Mouse (Mus musculus) lung, postnatal 0 days (tissue): ENCODE results near the gene Gm20509. TPM values are rescaled to one million over a fixed set of nuclear protein-coding genes. Genes with fewer than 3 reads are reported as not detected.
"Not testable (repeated sequence)": the region's sequence is repeated elsewhere in the genome, so short reads cannot be mapped to it uniquely, and the experiment has no call there.

Experiments
- ATAC-seq: fragments of 200-750 bp; cut with Nextera tagmentation; 2 replicates; pipeline ENCODE4 v1.8.0; 2017; ENCODE audit warnings: moderate library complexity
- DNase-seq: peaks from one replicate; pipeline ENCODE4 v3.0.0-alpha.2; 2016; ENCODE audit warnings: low spot score
- H3K27ac ChIP-seq: fragments of 300-500 bp; sonication (generic); 2 replicates; pipeline ENCODE4 v1.5.1; 2014; ENCODE audit warnings: antibody characterized with exemption, mild to moderate bottlenecking, low read length, mixed read lengths
- H3K27me3 ChIP-seq: fragments of 300-500 bp; sonication (generic); replicated peaks from 2 replicates; pipeline ENCODE4 v1.6.1; 2014; ENCODE audit warnings: low read length, mixed read lengths; ENCODE audit not compliant: insufficient read depth
- H3K36me3 ChIP-seq: fragments of 300-500 bp; sonication (generic); 2 replicates; pipeline ENCODE4 v1.6.1; 2014; ENCODE audit warnings: low read length, mixed read lengths; ENCODE audit not compliant: insufficient read depth
- H3K4me1 ChIP-seq: fragments of 300-500 bp; sonication (generic); 2 replicates; pipeline ENCODE4 v1.6.1; 2014; ENCODE audit warnings: antibody characterized with exemption, low read depth, low read length, mixed read lengths; ENCODE audit not compliant: insufficient read depth
- H3K4me2 ChIP-seq: fragments of 300-500 bp; sonication (generic); replicated peaks from 2 replicates; pipeline ENCODE4 v1.6.1; 2014; ENCODE audit warnings: low read depth, mild to moderate bottlenecking, low read length, moderate library complexity, mixed read lengths
- H3K4me3 ChIP-seq: fragments of 300-500 bp; sonication (generic); 2 replicates; pipeline ENCODE4 v1.5.1; 2014; ENCODE audit warnings: low read depth, low read length
- H3K9ac ChIP-seq: fragments of 300-500 bp; sonication (generic); replicated peaks from 2 replicates; pipeline ENCODE4 v1.6.1; 2014; ENCODE audit warnings: low read depth, mild to moderate bottlenecking
- H3K9me3 ChIP-seq: fragments of 300-500 bp; sonication (generic); 2 replicates; pipeline ENCODE4 v1.6.1; 2016; ENCODE audit warnings: low read length, mixed read lengths
- CTCF ChIP-seq: IDR thresholded peaks from 2 replicates; pipeline ENCODE4 v1.5.1; 2016; ENCODE audit warnings: antibody characterized with exemption, mild to moderate bottlenecking
- EP300 ChIP-seq: IDR thresholded peaks from 2 replicates; pipeline ENCODE4 v1.6.1; 2016; ENCODE audit warnings: antibody characterized with exemption, mild to moderate bottlenecking, control low read depth
- WGBS: fragments of 180-500 bp; shearing (Covaris S2); extraction: QIAGEN DNeasy Blood & Tissue Kit; methylation state at CpG from one replicate; pipeline ENCODE4 v1.1.7; 2014; 5-methylcytosine and 5-hydroxymethylcytosine counted together
- polyA plus RNA-seq: library from polyadenylated mRNA; unstranded; fragments of >200 nt; fragmentation: Nextera tagmentation; extraction: Ambion mirVana; gene quantifications from 2 replicates; pipeline ENCODE4 v1.2.1, GENCODE M21; 2015

Gm20509 gene
- polyA plus RNA-seq, 1 experiment from 2014 or later: not detected

DNA sequence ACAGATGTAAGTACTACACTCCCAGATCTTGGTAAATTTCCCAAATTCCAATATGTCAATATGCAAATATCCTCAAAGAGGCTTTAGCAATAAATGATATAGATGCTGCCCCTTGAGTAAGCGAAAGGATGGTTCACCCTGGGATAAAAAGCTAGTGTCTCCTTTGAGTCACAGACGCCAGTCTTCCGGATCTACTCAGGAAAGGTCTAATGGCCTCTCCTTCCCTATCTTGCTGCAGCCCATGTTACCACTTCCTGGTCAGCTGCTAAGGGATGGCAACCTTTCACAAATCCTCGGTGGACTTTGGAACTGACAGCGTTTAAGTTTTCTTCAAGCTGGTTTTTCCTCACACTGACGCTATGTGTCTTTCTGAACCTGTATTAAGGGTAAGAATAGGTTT lies 33.6 kb upstream of the Gm20509 start:
- peak; percentile 83 for TF ChIP-seq EP300
- TF ChIP-seq CTCF: no peak
- no peak overlapping the region for H3K4me3 ChIP-seq
- H3K9me3 ChIP-seq: no peaks in the 10 kb centered on the region
- no peak overlapping the region for H3K4me2 ChIP-seq
- H3K36me3 ChIP-seq: no peaks in the 10 kb centered on the region
- WGBS: 53% methylated on average over 6 of the region's 6 CpGs
- peak overlapping the region; percentile 82 for H3K27ac ChIP-seq
- H3K4me1 ChIP-seq: peaks cover 7% of the 10 kb centered on the region; the same call in 1 of the 2 replicates
- ATAC-seq: peak; percentile 71
- peak; percentile 60 for DNase-seq
- H3K27me3 ChIP-seq: no peaks in the 10 kb centered on the region
- no peak overlapping the region for H3K9ac ChIP-seq

- TF ChIP-seq EP300: peak; percentile 98
- peak; percentile 43 for TF ChIP-seq CTCF
These were observed 31.2 kb upstream of the Gm20509 start for GRCm38 (mm10) chr9:73070971-73071659.

GRCm38 (mm10) chr9:73072426-73072825 lies 29.8 kb upstream of the Gm20509 start:
- peaks cover 7% of the 10 kb centered on the region; the same call in 1 of the 2 replicates for H3K4me1 ChIP-seq
- H3K4me2 ChIP-seq: no peak overlapping the region
- H3K27me3 ChIP-seq: no peaks in the 10 kb centered on the region
- no peak overlapping the region for H3K9ac ChIP-seq
- DNase-seq: no peak
- TF ChIP-seq CTCF: no peak
- no peak for TF ChIP-seq EP300
- no peaks in the 10 kb centered on the region for H3K36me3 ChIP-seq
- no peak for ATAC-seq
- H3K9me3 ChIP-seq: no peaks in the 10 kb centered on the region
- WGBS: 71% methylated on average over 8 of the region's 8 CpGs
- H3K27ac ChIP-seq: no peak overlapping the region
- H3K4me3 ChIP-seq: no peak overlapping the region

More at GRCm38 (mm10) chr9:73070971-73071659, 31.2 kb upstream of the Gm20509 start:
- H3K36me3 ChIP-seq: no peaks in the 10 kb centered on the region
- no peaks in the 10 kb centered on the region for H3K9me3 ChIP-seq
- H3K4me3 ChIP-seq: no peak overlapping the region
- H3K9ac ChIP-seq: no peak overlapping the region
- DNase-seq: peak; percentile 92
- 0 out of 2 replicates have a peak overlapping the region, but pooled peaks have one; percentile 29 for H3K4me2 ChIP-seq
- ATAC-seq: peak; percentile 66
- peaks cover 7% of the 10 kb centered on the region; the same call in 1 of the 2 replicates for H3K4me1 ChIP-seq
- no peaks in the 10 kb centered on the region for H3K27me3 ChIP-seq
- H3K27ac ChIP-seq: peak overlapping the region; percentile 71
- 45% methylated on average over 10 of the region's 10 CpGs for WGBS

DNA sequence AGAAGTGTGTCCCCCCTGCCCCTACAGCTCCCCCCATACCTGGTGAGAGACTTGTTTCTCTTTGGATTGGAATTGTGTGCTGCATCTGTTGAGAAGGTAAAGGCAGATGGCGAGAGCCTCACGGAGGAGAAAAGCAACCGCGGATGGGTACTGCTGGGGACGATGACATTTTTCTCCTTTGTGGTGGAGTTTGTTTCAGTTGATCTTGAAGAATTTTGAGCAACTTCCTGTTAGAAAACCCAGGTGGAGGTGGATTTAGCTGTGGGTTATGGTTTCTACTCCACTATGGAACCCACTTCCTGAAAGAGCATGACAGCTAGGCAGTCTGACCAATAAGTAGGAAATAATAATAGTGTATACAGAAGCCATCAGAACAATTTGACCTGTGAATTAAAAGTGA lies 29.1 kb upstream of the Gm20509 start:
- TF ChIP-seq CTCF (no peak), EP300 (no peak)
- WGBS: 84% methylated on average over 5 of the region's 5 CpGs

GRCm38 (mm10) chr9:73079349-73079748 lies 22.9 kb upstream of the Gm20509 start:
- H3K4me2 ChIP-seq, ATAC-seq, H3K27ac ChIP-seq, H3K9me3 ChIP-seq, DNase-seq, H3K36me3 ChIP-seq, H3K9ac ChIP-seq, H3K27me3 ChIP-seq, H3K4me3 ChIP-seq, H3K4me1 ChIP-seq: not testable (repeated sequence)
- 85% methylated on average over 9 of the region's 12 CpGs for WGBS

More for the DNA sequence above, 29.1 kb upstream of the Gm20509 start:
- H3K36me3 ChIP-seq: no peaks in the 10 kb centered on the region
- no peak for ATAC-seq
- H3K4me2 ChIP-seq: no peak overlapping the region
- no peak for DNase-seq
- no peaks in the 10 kb centered on the region for H3K27me3 ChIP-seq
- no peak overlapping the region for H3K9ac ChIP-seq
- H3K4me1 ChIP-seq: peaks cover 1% of the 10 kb centered on the region; the same call in 1 of the 2 replicates
- H3K4me3 ChIP-seq: no peak overlapping the region
- no peaks in the 10 kb centered on the region for H3K9me3 ChIP-seq
- no peak overlapping the region for H3K27ac ChIP-seq

DNA sequence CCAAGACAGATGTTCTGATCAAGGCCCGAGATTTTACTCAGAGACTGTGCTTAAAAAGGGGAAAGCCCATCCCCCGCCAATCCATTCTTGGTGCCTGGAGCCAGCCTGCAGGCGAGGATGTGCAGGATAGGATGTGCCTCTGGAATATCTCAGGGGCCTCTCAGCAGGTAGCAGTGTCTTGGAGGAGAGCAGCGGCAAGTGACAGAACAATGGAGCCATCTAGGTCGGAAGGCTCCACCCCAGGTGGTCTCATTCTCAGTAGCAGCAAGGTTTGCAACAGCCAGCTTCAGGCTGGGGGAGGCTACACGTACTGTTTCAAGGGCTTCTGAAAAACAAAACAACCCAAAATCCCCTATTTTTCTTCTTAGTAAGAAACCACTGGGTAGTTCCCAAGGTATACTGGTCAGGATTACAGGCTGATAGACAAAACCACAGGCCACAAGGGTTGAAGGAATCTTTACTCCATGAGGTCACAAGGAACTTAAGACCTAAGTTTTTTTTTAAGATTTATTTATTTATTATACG lies 22.4 kb upstream of the Gm20509 start:
- WGBS: 58% methylated on average over 7 of the region's 7 CpGs
- no peak for TF ChIP-seq CTCF
- no peak for TF ChIP-seq EP300
- no peak overlapping the region for H3K9ac ChIP-seq
- no peak overlapping the region for H3K4me2 ChIP-seq
- no peaks in the 10 kb centered on the region for H3K36me3 ChIP-seq
- no peak for DNase-seq
- no peaks in the 10 kb centered on the region for H3K4me1 ChIP-seq
- H3K4me3 ChIP-seq: no peak overlapping the region
- ATAC-seq: no peak
- no peak overlapping the region for H3K27ac ChIP-seq
- no peaks in the 10 kb centered on the region for H3K9me3 ChIP-seq
- no peaks in the 10 kb centered on the region for H3K27me3 ChIP-seq
